Mouse (Mus musculus) lung, postnatal 0 days (tissue): ENCODE measurements around the gene Urm1.

ENCODE experiments used
- CTCF ChIP-seq: IDR thresholded peaks from 2 replicates; pipeline ENCODE4 v1.5.1; 2016; ENCODE audit warnings: antibody characterized with exemption, mild to moderate bottlenecking
- EP300 ChIP-seq: IDR thresholded peaks from 2 replicates; pipeline ENCODE4 v1.6.1; 2016; ENCODE audit warnings: antibody characterized with exemption, mild to moderate bottlenecking, control low read depth

- TF ChIP-seq EP300 (no peak), CTCF (peak; percentile 84)
These were observed 39.0 kb downstream of the Urm1 start for GRCm38 (mm10) chr2:29858748-29859473.
